Mouse (Mus musculus): ENCODE measurements at regions not wholly inside any gene's neighbourhood (a gene's known extent, or its start where the extent isn't known, plus 50 kb on each side); places are given as distances from the start of the nearest gene placed in this dataset.

- POLR2A ChIA-PET, result no interaction called here
- CTCF ChIA-PET, result interaction anchor here in 1 of 4 experiments (0.6 kb wide), 2 partner anchors 20 to 396 kb away, joined by 3 read pairs; no protein-coding TSS in a partner anchor
Measured at GRCm38 (mm10) chr12:112290299-112290698, 144.3 kb downstream of the Kif26a start.

- CTCF ChIA-PET, result interaction anchor here in 1 of 4 experiments (0.9 kb wide), 1 partner anchor 146 kb away, joined by 3 read pairs; no protein-coding TSS in a partner anchor
- POLR2A ChIA-PET, result no interaction called here
Measured at GRCm38 (mm10) chr12:112291748-112292561, 145.9 kb downstream of the Kif26a start.

GRCm38 (mm10) chr12:112293105-112293504, 147.1 kb downstream of the Kif26a start:
- ChIA-PET POLR2A (no interaction called here), CTCF (interaction anchor here in 1 of 4 experiments (0.6 kb wide), 1 partner anchor 171 kb away, joined by 5 read pairs; no protein-coding TSS in a partner anchor)

DNA sequence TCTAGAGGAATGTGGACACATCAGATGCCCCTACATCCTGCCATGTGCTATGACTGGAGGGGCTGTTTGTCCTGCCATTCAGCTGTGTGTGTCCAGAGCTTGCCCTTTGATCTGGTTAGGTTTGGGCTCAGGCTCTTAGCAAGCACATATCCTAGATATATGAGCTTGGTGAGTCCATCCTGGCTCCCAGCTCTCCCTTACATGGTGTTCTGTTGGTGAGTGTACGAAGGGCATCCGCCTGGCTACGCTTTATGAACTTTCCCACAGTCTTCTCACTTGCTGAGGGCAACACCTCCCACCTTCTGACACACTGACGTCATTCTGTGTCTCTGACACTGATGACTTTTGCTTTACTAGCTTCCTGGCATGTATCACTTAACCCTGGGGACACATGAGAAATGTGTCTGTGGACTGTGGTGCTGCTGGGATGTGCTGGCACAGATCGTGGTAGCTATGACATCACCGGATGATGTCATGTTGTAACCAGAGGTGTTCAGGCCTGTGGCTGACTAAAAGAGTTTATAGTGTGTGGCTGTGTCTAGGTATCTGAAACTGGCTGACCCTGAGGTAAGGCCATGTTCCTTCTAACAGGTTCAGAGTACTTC, 149.4 kb downstream of the Kif26a start:
- ChIA-PET POLR2A (interaction anchor here in 1 of 4 experiments (0.6 kb wide), 1 partner anchor 12 kb away, joined by 5 read pairs; no protein-coding TSS in a partner anchor), CTCF (interaction anchor here in 1 of 4 experiments (0.5 kb wide), 1 partner anchor 149 kb away, joined by 3 read pairs; the partner anchor contains the start of gene Kif26a)

DNA sequence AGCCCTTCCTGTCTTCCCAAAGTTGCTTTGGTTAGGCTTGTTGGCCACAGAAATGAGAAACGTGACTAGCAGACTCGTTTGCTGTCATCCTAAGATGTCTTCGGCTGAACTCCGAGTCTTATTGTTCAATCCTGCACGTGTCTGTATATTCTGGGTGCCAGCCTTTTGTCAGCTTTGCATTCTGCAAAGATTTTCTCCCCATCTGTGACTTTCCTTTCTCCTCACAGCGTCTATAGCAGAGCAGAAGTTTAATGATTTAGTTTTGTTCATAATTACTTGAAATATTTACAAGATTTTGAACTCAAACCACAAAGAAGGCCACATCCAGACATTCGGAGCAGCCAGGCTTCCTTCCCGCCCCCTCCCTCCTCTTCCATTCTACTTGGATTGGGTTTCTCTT, 152.5 kb downstream of the Kif26a start:
- POLR2A ChIA-PET, result interaction anchor here in 1 of 4 experiments (1.2 kb wide), 1 partner anchor 11 kb away, joined by 4 read pairs; no protein-coding TSS in a partner anchor

GRCm38 (mm10) chr12:112299089-112299488, 153.1 kb downstream of the Kif26a start:
- ChIA-PET CTCF (interaction anchor here in 3 of 4 experiments (0.6 to 1.0 kb wide), 3 partner anchors 13 to 818 kb away, joined by 3 to 8 read pairs (median 3); no protein-coding TSS in a partner anchor), POLR2A (no interaction called here)

More for the DNA sequence above, 152.5 kb downstream of the Kif26a start:
- CTCF ChIA-PET, result interaction anchor here in 2 of 4 experiments (0.6 to 1.0 kb wide), 2 partner anchors 13 to 817 kb away, joined by 3 to 8 read pairs; no protein-coding TSS in a partner anchor

DNA sequence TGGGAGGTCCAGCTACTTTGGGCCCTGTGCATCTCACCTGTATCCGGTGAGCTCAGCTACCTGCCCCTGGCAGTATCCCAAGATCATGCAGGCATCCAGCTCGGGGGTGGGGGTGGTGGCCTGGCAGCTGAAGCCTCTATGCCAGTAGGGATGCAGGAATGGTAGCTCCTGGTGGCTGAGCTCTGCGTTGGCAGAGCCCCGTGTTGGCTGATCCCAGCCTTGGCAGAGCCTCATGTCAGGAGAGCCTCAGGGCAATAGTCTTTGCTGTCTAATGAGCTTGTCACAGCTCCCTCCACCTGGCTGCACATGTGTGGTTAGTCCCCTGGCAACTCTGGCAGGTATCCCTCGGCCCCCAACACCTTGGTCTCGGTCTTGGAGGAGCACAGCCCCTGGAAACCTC, 153.6 kb downstream of the Kif26a start:
- CTCF ChIA-PET, result interaction anchor here in 2 of 4 experiments (0.5 to 1.0 kb wide), 3 partner anchors 10 to 186 kb away, joined by 3 to 4 read pairs (median 4); no protein-coding TSS in a partner anchor
- POLR2A ChIA-PET, result no interaction called here

DNA sequence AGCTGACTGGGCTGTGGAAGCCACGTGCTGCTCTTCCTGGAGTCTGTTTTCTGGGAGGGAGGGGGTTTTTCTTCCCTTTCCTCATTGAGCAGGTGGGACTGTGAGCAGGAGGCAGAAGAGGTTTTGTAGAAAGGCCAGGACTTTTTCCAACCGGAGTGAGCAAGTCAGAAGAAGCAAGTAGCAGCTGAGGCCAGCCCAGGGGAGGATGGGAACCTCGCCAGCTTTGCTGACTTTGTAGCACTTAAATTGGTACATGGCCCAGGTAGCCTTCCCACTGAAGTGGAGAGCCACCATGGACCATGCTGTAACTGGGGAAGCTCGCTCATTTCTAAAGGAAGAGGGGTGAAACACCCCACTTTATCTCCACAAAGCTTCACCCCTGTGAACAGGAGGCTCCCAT, 154.1 kb downstream of the Kif26a start:
- POLR2A ChIA-PET, result no interaction called here
- CTCF ChIA-PET, result interaction anchor here in 2 of 4 experiments (0.5 to 1.0 kb wide), 3 partner anchors 10 to 186 kb away, joined by 3 to 4 read pairs (median 4); no protein-coding TSS in a partner anchor

DNA sequence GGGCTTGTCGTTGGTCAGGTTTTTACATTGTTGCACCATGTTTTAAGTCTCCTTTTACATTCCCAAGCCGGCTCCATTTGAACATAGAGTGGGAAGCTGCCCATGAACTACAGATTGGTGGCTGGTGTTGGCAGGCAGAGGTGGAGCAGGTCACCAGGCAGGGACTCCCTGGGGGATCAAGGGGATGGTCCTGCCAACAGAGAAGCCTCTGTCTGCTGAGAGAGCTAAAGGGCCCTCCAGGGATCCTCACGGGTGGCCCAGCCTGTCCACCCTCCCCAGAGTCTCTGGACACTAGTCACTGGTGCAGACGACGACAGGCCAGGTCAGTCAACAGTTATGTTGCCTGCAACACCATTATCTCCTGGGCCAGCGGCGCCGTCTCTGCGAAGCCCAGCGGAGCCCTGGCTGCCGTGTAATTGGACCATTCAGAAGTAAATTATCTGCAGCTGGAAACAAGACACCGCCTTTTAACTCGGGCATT, 155.4 kb downstream of the Kif26a start:
- POLR2A ChIA-PET, result no interaction called here
- CTCF ChIA-PET, result interaction anchor here in 2 of 4 experiments (1.0 to 1.2 kb wide), 2 partner anchors 156 to 187 kb away, joined by 3 to 4 read pairs; no protein-coding TSS in a partner anchor

- ChIA-PET CTCF (interaction anchor here in 1 of 4 experiments (1.0 kb wide), 1 partner anchor 156 kb away, joined by 3 read pairs; no protein-coding TSS in a partner anchor), POLR2A (no interaction called here)
Measured at GRCm38 (mm10) chr12:112301929-112302328, 155.9 kb downstream of the Kif26a start.

DNA sequence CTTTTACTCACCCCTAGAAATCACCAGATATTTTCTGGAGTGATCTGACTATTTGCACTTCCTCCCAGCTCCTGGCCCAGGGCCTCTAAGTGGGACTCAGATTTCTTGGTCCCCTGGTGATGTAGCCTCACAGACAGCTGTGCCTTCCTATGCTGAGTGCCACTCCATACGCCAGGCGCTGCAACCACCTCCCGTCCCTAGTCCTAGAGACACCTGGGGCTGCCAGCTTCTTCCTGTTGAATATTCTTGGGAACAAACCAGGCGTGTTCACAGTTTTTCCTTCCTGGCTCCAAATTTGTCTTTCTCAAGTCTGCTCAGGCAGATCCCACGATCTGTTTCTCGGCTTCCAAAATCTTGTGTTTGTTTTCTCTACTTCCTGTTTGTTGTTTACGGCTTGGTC, 160.2 kb downstream of the Kif26a start:
- POLR2A ChIA-PET, result no interaction called here

GRCm38 (mm10) chr12:112308016-112308415, 162.0 kb downstream of the Kif26a start:
- POLR2A ChIA-PET, result no interaction called here
- CTCF ChIA-PET, result interaction anchor here in 1 of 4 experiments (0.6 kb wide), 1 partner anchor 163 kb away, joined by 3 read pairs; no protein-coding TSS in a partner anchor

More for the DNA sequence above, 160.2 kb downstream of the Kif26a start:
- CTCF ChIA-PET, result interaction anchor here in 1 of 4 experiments (0.6 kb wide), 1 partner anchor 167 kb away, joined by 3 read pairs; no protein-coding TSS in a partner anchor

DNA sequence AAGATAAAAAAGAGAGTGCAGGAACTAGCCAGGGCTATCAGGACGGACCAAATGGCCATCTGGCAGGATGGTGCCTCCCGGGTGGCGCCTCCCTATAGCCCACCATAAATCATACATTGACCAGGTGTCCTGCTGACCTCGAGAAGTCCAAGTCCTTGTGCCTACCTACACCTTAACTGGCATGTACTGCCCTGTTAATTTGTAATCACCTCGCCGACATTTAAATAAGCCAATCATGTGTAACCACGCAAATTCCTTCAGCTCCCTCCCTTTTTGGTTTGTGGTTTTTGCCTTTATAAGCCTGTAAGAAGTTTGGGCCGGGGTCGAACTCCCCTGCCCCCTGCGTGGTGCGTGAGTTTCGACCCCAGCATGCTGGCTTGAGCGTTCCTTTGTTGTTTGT, 163.1 kb downstream of the Kif26a start:
- ChIA-PET POLR2A (interaction anchor here in 1 of 4 experiments (0.7 kb wide), 1 partner anchor 94 kb away, joined by 3 read pairs; no protein-coding TSS in a partner anchor), CTCF (interaction anchor here in 1 of 4 experiments (1.3 to 1.6 kb wide), 2 partner anchors 17 to 164 kb away, joined by 5 to 7 read pairs; partner anchors contain the start of gene Kif26a)

DNA sequence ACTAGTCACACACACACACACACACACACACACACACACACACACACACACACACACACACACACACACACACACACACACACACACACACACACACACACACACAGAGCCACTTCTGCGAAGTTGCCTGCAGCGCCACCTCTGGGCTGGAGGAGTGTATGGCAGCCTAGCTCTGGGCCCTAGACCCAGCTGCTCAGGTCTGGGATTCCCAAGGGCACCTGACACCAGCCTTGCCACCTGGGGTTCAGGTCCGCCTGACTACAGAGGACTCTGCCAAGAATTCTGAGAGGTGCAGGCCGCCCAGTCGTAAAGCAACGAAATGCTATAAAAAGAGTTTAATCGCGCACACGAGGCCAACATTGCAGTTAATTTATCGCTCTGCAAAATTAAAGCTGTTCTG, 163.8 kb downstream of the Kif26a start:
- ChIA-PET CTCF (interaction anchor here (0.6 to 1.6 kb wide), 25 partner anchors 10 to 1254 kb away, joined by 3 to 7 read pairs (median 4); partner anchors contain the start of gene Kif26a (in 1 of the 4)), POLR2A (interaction anchor here in 2 of 4 experiments (0.6 to 0.7 kb wide), 2 partner anchors 87 to 93 kb away, joined by 3 to 5 read pairs; no protein-coding TSS in a partner anchor)

GRCm38 (mm10) chr12:112310661-112311060, 164.7 kb downstream of the Kif26a start:
- POLR2A ChIA-PET, result no interaction called here
- CTCF ChIA-PET, result interaction anchor here (0.6 to 1.6 kb wide), 5 partner anchors 13 to 165 kb away, joined by 3 to 7 read pairs (median 3); partner anchors contain the start of gene Kif26a (in 1 of the 4)

DNA sequence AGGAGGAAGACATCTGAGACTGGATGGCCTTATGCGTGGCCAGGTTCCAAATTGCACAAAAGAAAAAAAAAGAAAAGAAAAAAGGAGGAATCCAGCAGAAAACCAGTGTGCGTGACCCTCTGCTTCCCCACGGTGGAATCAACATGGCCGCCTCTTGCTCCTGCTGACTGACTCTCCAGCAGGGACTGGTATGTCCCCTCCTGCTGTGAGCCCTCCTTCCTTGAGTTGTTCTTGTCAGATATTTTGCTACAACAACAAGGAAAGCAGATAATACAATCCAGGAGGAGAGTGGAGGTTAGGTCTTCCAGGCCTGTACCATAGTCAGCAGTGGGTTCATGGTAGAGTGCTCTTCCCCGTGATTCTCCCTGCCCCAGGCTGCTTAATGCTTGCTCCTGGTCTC, 168.8 kb downstream of the Kif26a start:
- POLR2A ChIA-PET, result interaction anchor here in 1 of 4 experiments (1.2 kb wide), 1 partner anchor 305 kb away, joined by 3 read pairs; the partner anchor contains the start of gene Adssl1
- CTCF ChIA-PET, result interaction anchor here in 1 of 4 experiments (1.3 kb wide), 1 partner anchor 314 kb away, joined by 3 read pairs; no protein-coding TSS in a partner anchor

- CTCF ChIA-PET, result no interaction called here
- POLR2A ChIA-PET, result interaction anchor here in 2 of 4 experiments (0.7 kb wide), 2 partner anchors 78 to 770 kb away, joined by 8 to 12 read pairs; no protein-coding TSS in a partner anchor
Measured at GRCm38 (mm10) chr12:112317191-112317590, 171.2 kb downstream of the Kif26a start.

- ChIA-PET POLR2A (no interaction called here), CTCF (no interaction called here)
Measured at GRCm38 (mm10) chr12:112318461-112318860, 170.8 kb upstream of the A530016L24Rik start.

Data from embryonic stem cell, embryonic (primary cell).